Mouse (Mus musculus) thymus, adult 2 months (tissue): ENCODE measurements around the gene Pkdrej. TPM values are rescaled to one million over a fixed set of nuclear protein-coding genes. Genes with fewer than 3 reads are reported as not detected.

Experiments
- DNase-seq: peaks from one replicate; pipeline ENCODE4 v3.0.0; 2021
- H3K27ac ChIP-seq: fragments of 200-500 bp; 2 replicates; pipeline ENCODE4 v1.5.1; 2012; ENCODE audit warnings: low read length, control low read depth; ENCODE audit not compliant: control insufficient read depth, insufficient read depth
- H3K27me3 ChIP-seq: fragments of 200-500 bp; 2 replicates; pipeline ENCODE4 v1.6.1; 2012; ENCODE audit warnings: mild to moderate bottlenecking, low read length, moderate library complexity, mixed read lengths; ENCODE audit not compliant: control insufficient read depth, insufficient read depth
- H3K36me3 ChIP-seq: fragments of 200-500 bp; 2 replicates; pipeline ENCODE4 v1.6.1; 2012; ENCODE audit warnings: mild to moderate bottlenecking, low read length, moderate library complexity; ENCODE audit not compliant: control insufficient read depth, insufficient read depth
- H3K4me1 ChIP-seq: fragments of 200-500 bp; replicated peaks from 2 replicates; pipeline ENCODE4 v1.6.1; 2012; ENCODE audit warnings: low read length; ENCODE audit not compliant: control insufficient read depth, insufficient read depth
- H3K4me3 ChIP-seq: fragments of 200-500 bp; 2 replicates; pipeline ENCODE4 v1.5.1; 2012; ENCODE audit warnings: mild to moderate bottlenecking, low read length, control low read depth, moderate library complexity; ENCODE audit not compliant: control insufficient read depth, insufficient read depth
- CTCF ChIP-seq: fragments of 200-500 bp; IDR thresholded peaks from 2 replicates; pipeline ENCODE4 v1.5.1; 2012; ENCODE audit warnings: mild to moderate bottlenecking, control low read depth, low read length, moderate library complexity, borderline replicate concordance; ENCODE audit not compliant: control insufficient read depth, poor library complexity, insufficient read depth; ENCODE audit errors: extremely low read depth
- POLR2A ChIP-seq: fragments of 200-500 bp; IDR thresholded peaks from 2 replicates; pipeline ENCODE4 v1.6.1; 2012; ENCODE audit warnings: mild to moderate bottlenecking, low read length, control low read depth, moderate library complexity; ENCODE audit not compliant: control insufficient read depth, poor library complexity, insufficient read depth; ENCODE audit errors: extremely low read depth
- WGBS: fragments of 180-500 bp; shearing (Covaris S2); methylation state at CpG from one replicate; pipeline ENCODE4 v1.1.7; 2018; 5-methylcytosine and 5-hydroxymethylcytosine counted together
- polyA plus RNA-seq: library from polyadenylated mRNA; depleted of rRNA; stranded (reverse); fragments of >200 nt; gene quantifications from 2 replicates; pipeline ENCODE4 v1.2.3, GENCODE M21; 2012

Pkdrej gene
- polyA plus RNA-seq, 1 experiment = 0.07 TPM

- 0 out of 2 replicates have a peak, but pooled peaks have one; percentile 47 for TF ChIP-seq POLR2A
- TF ChIP-seq CTCF = peak; percentile 59; the same call in 1 of the 2 replicates
- peak; percentile 82 for DNase-seq
- H3K27ac ChIP-seq = peak within 1 kb of the TSS; percentile 25; the same call in 1 of the 2 replicates
- WGBS = 3% methylated on average over 27 of the region's 27 CpGs
- peak within 1 kb of the TSS; percentile 84 for H3K4me3 ChIP-seq
- peaks cover 41% of the 10 kb centered on the region for H3K4me1 ChIP-seq
- H3K27me3 ChIP-seq = no peaks in the 10 kb centered on the region
- H3K36me3 ChIP-seq = no peaks in the 10 kb centered on the region
Observed at GRCm38 (mm10) chr15:85831954-85832590, 10.5 kb upstream of the Pkdrej start, which contains the start of gene Ttc38. Ttc38 (plus strand) TSS chr15:85832306.

- 72% methylated on average over 5 of the region's 5 CpGs for WGBS
- H3K27ac ChIP-seq = peak overlapping the region; percentile 0; the same call in 1 of the 2 replicates
Observed at GRCm38 (mm10) chr15:85829470-85829869, 7.9 kb upstream of the Pkdrej start.

GRCm38 (mm10) chr15:85828071-85828470, 6.5 kb upstream of the Pkdrej start:
- H3K27ac ChIP-seq = no peak overlapping the region
- no peak overlapping the region for H3K4me3 ChIP-seq
- H3K4me1 ChIP-seq = peaks cover 42% of the 10 kb centered on the region
- 89% methylated on average over 4 of the region's 4 CpGs for WGBS
- H3K36me3 ChIP-seq = no peaks in the 10 kb centered on the region
- TF ChIP-seq CTCF = no peak
- TF ChIP-seq POLR2A = no peak
- no peak for DNase-seq
- H3K27me3 ChIP-seq = no peaks in the 10 kb centered on the region

More at GRCm38 (mm10) chr15:85829470-85829869, 7.9 kb upstream of the Pkdrej start:
- H3K36me3 ChIP-seq = no peaks in the 10 kb centered on the region
- TF ChIP-seq CTCF (no peak), POLR2A (no peak)
- H3K27me3 ChIP-seq = no peaks in the 10 kb centered on the region
- H3K4me1 ChIP-seq = peaks cover 43% of the 10 kb centered on the region
- DNase-seq = no peak
- H3K4me3 ChIP-seq = no peak overlapping the region

- no peak for DNase-seq
- H3K27me3 ChIP-seq = 0 out of 2 replicates have a peak, but pooled peaks cover 2% of the 10 kb centered on the region
- 72% methylated on average over 5 of the region's 5 CpGs for WGBS
- H3K4me3 ChIP-seq = no peak overlapping the region
- no peak overlapping the region for H3K27ac ChIP-seq
- no peak for TF ChIP-seq CTCF
- TF ChIP-seq POLR2A = no peak
- H3K4me1 ChIP-seq = peaks cover 31% of the 10 kb centered on the region
- no peaks in the 10 kb centered on the region for H3K36me3 ChIP-seq
Observed at GRCm38 (mm10) chr15:85826676-85827075, 5.1 kb upstream of the Pkdrej start.

GRCm38 (mm10) chr15:85822011-85822359, 451 bp upstream of the Pkdrej start:
- DNase-seq = no peak
- H3K27me3 ChIP-seq = peaks cover 3% of the 10 kb centered on the region; the same call in 1 of the 2 replicates
- no peak overlapping the region for H3K27ac ChIP-seq
- no peak for TF ChIP-seq CTCF
- no peak for TF ChIP-seq POLR2A
- no peak overlapping the region for H3K4me3 ChIP-seq
- peaks cover 9% of the 10 kb centered on the region for H3K4me1 ChIP-seq
- no peaks in the 10 kb centered on the region for H3K36me3 ChIP-seq
- WGBS = 42% methylated on average over 4 of the region's 4 CpGs

GRCm38 (mm10) chr15:85813428-85813827, 8.1 kb downstream of the Pkdrej start:
- Histone ChIP-seq H3K27ac (no peak overlapping the region), H3K36me3 (no peaks in the 10 kb centered on the region), H3K4me3 (no peak overlapping the region), H3K4me1 (peaks cover 23% of the 10 kb centered on the region), H3K27me3 (no peaks in the 10 kb centered on the region)
- TF ChIP-seq POLR2A (no peak), CTCF (no peak)
- no peak for DNase-seq
- WGBS = 87% methylated on average over 10 of the region's 10 CpGs

GRCm38 (mm10) chr15:85811535-85812277, 9.8 kb downstream of the Pkdrej start, which contains the start of gene Cdpf1:
Cdpf1 (minus strand) TSS chr15:85811697.
- Histone ChIP-seq H3K27me3 (no peaks in the 10 kb centered on the region), H3K36me3 (no peaks in the 10 kb centered on the region), H3K27ac (peak within 1 kb of the TSS; percentile 71), H3K4me3 (peak within 1 kb of the TSS; percentile 67), H3K4me1 (peaks cover 36% of the 10 kb centered on the region)
- 3% methylated on average over 36 of the region's 36 CpGs for WGBS
- TF ChIP-seq POLR2A (peak; percentile 85; the same call in 1 of the 2 replicates), CTCF (no peak)
- DNase-seq = peak; percentile 99
